Mouse (Mus musculus) megakaryocyte-erythroid progenitor cell, adult 5-6 weeks (primary cell): Measurements from ENCODE around the gene Zfp277. TPM values are rescaled to one million over a fixed set of nuclear protein-coding genes. Genes with fewer than 3 reads are reported as not detected.
A peak's percentile ranks its signal among the peaks of the same experiment; 100 is the strongest.

Source experiments
- ATAC-seq: replicated peaks from 2 replicates; pipeline ENCODE4 v1.8.0; 2016; ENCODE audit warnings: mild to moderate bottlenecking, inconsistent platforms; ENCODE audit not compliant: severe bottlenecking, poor library complexity, low FRiP score, low TSS enrichment
- total RNA-seq, 2 experiments: library from RNA; stranded (forward) in 1 of 2; stranded (reverse) in 1 of 2; fragments of 200-1000, 215-1000 nt in 1 of 2; fragments of >200 nt in 1 of 2; fragmentation: Nextera tagmentation in 1 of 2; gene quantifications; 2 replicates each; pipeline ENCODE4 v1.2.3; 2014 to 2017

Zfp277 gene
- total RNA-seq, 2 experiments from 2014 or later = 16.7 to 25.5 TPM

- ATAC-seq = peak; percentile 69
Measured at GRCm38 (mm10) chr12:40381173-40381801, 64.4 kb downstream of the Zfp277 start.

DNA sequence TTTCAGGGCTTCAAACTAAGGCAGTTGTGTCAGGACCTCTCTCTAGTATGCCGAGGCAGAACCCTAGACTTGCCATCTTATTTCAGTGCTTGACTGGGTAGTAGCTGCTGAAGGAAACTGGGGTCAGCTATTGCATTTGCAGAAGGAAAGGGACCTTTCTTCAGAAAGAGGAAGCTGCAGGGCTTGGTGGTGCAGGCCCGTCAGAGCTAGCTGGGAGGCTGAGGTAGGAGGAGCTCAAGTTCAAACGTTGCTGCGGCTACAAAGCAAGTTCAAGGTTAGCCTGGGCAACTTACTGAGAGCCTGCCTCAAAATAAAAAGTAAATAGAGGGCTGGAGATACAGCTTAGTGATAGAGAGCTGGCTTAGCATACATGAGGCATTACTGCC, 66.2 kb downstream of the Zfp277 start:
- ATAC-seq = no peak

GRCm38 (mm10) chr12:40378621-40379537, 66.8 kb downstream of the Zfp277 start:
- ATAC-seq = no peak

DNA sequence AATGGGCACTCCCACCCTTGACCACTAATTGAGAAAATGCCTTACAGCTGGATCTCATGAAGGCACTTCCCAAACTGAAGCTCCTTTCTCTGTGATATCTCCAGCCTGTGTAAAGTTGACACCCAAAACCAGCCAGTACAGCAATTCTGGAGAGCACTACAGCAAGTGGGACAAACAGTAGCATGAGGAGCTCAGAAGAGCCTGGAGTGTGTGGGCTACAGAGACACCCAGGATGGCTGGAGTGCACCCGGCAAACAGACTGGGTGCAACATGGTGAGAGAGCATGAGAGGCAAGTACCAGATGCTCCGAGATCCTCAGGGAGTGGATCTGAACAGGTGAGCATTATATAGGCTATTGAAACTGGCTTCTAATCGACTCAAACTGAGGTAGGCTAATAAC, 93.8 kb downstream of the Zfp277 start:
- no peak for ATAC-seq

DNA sequence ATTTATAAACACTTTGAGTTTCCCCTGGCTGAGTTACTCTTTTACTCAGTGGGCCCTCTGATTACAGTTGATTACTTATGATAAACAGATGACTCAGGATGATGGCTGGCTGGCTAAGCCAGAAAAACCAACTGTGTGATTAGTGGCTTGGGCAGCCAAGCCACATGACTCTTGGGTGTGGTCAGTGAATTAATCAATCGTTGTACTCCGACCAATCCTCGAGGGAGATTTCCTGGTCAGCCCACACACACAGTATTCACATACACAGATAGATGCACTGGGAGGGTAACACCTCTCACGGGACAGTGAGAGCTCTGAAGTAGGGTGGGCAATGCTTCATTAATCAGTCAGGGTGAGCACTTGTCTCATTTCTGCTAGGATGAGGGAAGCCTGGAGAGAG, 97.5 kb downstream of the Zfp277 start:
- no peak for ATAC-seq

- no peak for ATAC-seq
Measured at GRCm38 (mm10) chr12:40347060-40347698, 98.5 kb downstream of the Zfp277 start.

GRCm38 (mm10) chr12:40341443-40341842, 104.3 kb downstream of the Zfp277 start:
- no peak for ATAC-seq

DNA sequence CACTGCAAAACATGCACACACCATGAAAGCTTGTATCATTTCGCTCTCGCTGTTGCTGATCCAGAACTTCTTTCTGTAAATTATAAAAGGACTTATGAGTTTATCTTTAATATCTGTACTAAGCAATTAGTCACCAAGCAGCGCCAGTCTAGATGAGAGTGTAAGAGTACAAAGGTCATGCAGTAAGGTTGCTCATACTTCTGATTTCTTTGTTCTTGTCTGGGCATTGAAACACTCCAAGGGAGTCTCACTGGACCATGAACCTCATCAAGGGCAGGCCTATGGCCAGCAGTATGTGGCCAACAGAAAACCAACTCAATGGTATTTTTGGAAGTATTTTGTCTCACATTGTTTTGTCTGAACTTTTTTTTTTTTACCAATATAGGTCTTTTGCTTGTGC, 110.4 kb downstream of the Zfp277 start:
- no peak for ATAC-seq

DNA sequence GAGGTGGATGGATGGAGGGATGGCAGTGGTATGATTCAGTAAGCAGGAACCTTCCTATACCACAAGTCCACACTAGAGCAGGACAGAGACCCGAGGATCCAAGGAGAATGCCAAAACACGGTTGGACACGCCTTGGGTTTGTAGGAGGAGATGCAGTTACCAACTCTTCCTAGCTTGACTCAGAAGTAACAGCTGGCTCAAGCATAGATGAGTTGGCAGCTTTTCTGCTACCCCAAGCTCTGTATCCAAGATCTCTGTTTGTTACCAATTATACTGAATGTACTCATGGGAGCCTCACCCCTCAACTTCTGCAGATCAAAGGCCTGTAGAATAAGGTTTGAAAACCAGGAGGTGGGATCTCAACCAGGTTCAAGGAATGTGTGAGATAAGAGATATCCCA, 114.2 kb downstream of the Zfp277 start:
- no peak for ATAC-seq

GRCm38 (mm10) chr12:40327012-40327660, 118.6 kb downstream of the Zfp277 start:
- no peak for ATAC-seq

- no peak for ATAC-seq
Measured at GRCm38 (mm10) chr12:40325582-40325981, 120.1 kb downstream of the Zfp277 start.

DNA sequence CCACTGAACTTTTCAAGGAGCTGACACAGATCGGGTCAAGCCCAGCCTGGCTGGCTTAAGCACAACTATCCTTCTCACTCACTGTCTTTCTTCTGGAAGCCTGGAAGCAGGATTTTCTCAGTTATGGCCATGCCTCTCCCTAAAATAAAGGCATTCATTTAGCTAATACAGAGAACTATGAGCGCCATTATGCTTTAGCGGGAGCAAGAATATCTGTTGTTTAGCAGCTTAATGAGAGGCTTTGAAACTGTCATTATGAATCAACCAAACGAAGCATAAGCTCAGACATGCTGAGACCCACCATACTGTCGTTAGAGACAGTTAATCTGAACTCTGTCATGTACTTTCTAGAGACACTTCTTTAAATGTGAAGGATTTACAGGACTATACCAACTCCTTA, 120.9 kb downstream of the Zfp277 start:
- ATAC-seq = no peak

DNA sequence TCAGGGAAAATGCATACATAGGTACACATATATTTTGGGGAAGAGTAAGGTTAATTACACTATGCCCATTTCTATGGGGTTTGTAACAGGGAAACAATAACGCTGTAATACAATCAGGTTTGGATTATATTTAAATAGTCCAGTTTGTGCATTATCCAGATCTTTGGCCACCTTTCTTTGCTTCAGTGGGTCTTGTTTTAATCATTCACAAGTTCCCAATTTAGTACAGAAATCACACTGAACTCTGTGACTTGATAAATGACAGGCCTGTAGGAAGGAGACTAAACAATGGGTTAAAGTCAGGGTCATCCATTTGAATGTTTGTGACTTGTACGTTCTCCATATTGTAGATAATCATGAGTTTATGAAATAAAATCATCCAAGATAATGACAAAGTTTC, 130.6 kb downstream of the Zfp277 start:
- no peak for ATAC-seq

- no peak for ATAC-seq
Measured at GRCm38 (mm10) chr12:40303960-40304359, 141.7 kb downstream of the Zfp277 start.

DNA sequence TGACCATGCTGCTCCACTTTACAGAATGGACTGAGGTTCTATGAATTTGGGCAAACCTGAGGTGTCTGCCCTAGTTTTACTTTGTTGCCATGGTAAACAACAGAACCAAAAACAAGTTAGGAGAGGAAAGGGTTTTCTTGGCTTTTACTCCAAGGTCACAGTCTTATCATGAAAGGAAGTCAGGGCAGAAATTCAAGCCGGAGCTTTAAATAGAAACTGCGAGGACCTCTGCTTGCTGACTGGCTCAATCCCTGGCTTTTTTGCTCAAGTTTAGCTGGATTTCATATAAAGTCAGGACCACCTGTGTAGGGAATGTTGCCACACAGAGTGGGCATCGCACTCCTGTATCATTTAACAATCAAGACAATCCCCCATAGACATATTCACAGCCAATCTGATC, 147.1 kb downstream of the Zfp277 start:
- no peak for ATAC-seq

DNA sequence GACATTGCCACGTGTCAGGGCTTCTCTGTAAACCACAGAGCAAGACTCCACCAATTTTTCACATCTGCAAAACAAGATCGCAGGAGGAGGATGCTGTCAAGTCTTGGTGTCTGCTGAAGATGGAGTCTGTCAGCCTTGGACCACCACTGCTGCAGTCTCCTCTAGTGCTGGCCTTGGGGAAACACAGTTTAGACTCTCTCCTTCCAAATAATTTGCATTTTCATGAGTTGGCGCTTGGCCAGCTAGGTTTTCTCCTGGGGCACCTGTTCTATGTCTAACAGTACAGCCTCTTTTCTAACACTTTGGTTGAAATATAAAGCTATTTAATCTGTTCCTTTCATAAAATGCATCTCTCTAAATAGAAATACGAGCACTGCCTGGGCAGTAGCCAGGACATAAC, 159.2 kb downstream of the Zfp277 start:
- no peak for ATAC-seq

DNA sequence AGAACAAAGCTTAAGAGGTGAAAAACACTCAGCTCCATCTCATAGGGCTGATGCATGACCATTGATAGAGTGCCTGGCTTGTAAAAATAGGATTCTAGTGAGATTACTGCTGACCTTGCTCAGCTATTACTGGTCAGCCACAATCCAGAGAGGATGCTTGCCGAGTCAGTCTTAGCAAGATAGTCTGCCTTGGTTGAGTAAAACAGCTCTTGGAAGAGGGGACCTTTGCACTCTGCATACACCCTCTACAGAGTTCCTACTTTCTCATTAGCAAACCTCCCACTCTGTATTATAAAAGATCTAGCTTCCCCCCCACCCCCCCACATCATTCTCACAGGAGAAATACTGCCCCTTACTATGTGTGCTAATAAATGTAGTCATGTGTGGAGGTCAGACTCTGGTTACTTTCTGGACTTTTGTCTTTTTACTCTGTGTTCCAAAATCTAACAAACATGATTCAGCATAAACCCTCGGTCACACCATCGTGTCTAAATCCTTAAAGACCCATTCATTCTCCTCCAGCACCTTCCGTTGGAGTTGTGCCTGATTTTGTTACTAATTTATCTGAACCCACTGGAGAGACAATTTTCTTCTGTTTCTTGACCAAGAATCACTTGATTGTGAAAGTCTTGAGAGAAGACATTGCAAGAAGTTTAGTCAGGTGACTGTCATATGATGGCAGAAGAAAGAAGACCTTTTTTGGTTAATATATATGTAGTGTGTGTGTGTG, 164.9 kb downstream of the Zfp277 start:
- no peak for ATAC-seq

GRCm38 (mm10) chr12:40277581-40277980, 168.1 kb downstream of the Zfp277 start:
- no peak for ATAC-seq

DNA sequence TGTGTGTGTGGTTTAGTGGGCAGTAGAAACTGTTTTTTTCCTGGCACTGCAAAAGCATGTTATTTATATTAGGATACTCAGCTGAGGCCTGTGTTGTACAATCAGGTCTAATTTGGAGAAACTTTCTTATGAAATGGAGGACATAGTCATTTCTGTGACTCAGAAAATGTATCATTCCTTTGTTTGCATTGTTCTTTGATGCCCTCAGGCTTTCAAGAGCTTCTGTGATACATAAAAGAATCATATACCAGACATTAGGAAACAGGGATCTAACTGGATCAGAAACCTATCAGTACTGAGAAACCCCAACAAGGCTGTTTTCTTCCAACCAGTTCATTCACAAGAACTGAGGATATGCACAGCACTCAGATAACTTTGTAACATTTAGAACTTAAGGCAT, 170.8 kb downstream of the Zfp277 start:
- ATAC-seq = no peak
